Mouse (Mus musculus): ENCODE measurements around the gene Irf8.

The Irf8 gene

DNA sequence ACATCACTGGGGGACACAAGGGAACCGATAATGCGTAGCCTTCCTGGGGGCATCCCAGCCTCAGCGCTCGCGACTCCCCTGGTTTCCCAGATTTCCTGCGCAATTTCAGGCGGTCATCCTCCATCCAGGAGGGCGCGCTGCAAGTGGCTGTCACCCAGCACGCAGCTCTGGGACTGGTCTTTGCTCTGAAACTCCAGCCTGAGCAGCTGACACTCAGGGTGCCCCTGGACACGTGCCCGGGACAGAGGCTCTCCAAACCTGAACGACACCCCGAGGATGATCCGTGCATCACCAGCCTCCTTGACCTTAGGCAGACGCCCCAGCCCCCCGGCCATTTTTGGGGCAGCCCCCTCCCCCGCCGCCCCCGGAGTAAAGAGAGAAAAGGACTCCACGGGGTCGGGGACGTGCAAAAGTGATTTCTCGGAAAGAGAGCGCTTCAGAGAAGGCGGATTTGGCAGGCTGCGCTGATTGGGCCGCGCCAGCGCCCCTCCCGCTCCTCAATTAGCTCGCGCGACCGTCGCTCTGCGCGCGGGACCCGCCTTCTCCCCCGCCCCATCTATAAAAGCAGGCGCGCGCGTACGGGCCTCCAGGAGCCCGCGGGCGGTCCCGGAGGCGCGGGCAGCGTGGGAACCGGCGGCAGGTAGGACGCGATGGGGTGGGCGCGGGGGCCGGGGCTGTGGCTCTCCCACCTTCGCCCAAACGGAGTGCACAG, at the start of gene Irf8:
Gene Irf8, plus strand, starts transcription at position 589 of the 712 bp plus-strand sequence.
- DNase-seq (ENCODE audit: low spot score), result no peak

GRCm38 (mm10) chr8:120686576-120686975, 49.6 kb upstream of the Irf8 start:
- DNase-seq (ENCODE audit: low spot score), result no peak

- no peak for DNase-seq (ENCODE audit: low spot score)
These were observed 48.4 kb upstream of the Irf8 start for GRCm38 (mm10) chr8:120687786-120688185.

DNA sequence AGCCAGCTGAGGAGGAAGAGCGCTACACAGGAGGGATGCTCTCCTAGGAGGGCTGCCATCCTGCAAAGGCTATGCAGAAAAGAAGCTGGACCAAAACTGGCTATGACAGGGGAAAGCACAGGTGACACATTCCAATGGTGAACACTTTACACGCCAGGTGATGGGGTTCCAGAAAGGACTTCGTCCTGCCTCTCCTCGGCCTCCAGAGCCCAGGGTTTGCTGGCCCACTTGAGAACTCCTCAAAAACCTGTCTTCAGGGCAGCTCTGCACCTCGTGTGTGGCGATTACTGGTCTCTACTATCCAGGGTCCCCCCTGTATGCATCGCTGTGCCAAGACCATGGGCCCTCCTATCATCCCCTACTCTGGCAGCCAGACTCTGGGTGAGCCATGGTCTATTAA, 47.6 kb upstream of the Irf8 start:
- no peak for DNase-seq (ENCODE audit: low spot score)

- no peak for DNase-seq (ENCODE audit: low spot score)
These were observed 43.2 kb upstream of the Irf8 start for GRCm38 (mm10) chr8:120692934-120693333.

DNA sequence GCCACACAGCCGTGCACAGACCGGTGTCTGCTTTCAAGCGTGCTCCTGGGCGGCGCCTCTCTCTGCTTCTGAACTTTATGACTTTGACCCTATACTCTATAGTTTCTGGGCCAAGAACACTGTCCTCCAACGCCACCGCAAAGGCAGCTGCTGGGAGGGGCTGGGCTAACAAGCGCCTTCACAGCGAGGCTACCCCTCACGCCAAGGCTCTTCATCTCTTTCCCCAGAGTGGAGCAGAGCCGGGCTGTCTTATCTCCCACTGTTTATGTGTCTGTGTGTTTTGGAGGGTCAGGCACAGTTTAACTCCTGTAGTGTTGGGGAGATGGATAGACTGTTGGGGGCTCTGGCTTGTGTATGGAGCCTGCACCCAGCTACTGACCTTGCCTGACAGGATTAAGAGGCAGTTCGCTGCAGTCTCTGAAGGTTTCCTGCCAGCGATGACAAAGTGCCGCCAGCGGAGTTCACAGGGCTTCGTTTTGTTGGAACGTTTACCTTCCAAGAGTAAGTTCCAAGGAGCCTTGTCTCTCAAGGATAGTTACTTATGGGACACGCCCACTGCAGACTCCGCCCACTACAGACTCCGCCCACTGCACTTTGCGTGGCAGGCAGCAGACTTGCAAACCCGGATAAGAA, 42.2 kb upstream of the Irf8 start:
- peak; percentile 59 for DNase-seq (ENCODE audit: low spot score)

DNA sequence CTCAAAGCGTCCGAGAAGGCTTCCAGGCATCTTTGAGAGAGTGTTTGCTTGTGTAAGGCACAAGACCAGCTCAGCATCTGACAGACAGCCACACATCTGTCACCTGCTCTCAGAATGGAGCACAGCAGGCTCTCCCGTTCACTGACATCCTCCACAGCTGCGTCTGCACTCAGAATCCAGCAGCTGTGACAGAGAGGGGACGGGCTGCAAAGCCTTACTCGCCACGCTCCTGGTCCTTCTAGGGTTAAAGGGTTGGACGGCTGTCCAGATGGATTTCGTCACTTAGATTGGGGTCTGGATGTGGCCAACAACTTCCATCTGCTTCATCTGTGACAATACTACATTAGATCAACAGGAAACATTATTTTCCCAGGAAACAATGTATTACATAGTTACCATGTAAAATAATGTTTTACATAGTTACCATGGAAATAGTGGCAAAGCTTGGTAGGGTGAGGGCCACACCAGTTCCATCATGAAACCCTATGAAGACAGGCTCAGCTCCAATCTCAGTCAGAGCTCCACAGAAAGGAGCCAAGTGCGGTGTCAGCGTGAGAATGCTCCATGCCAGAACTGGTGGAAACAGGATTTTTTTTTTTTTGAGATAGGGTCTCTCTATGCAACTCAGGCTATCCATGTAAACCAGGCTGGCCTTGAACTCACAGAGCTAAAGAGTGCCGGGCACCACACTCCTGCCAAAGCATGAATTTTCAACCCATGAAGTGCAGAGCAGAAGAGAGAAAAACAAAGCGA, 39.6 kb upstream of the Irf8 start:
- DNase-seq (ENCODE audit: low spot score), result no peak

- no peak for DNase-seq (ENCODE audit: low spot score)
These were observed 38.8 kb upstream of the Irf8 start for GRCm38 (mm10) chr8:120697154-120697978.

DNA sequence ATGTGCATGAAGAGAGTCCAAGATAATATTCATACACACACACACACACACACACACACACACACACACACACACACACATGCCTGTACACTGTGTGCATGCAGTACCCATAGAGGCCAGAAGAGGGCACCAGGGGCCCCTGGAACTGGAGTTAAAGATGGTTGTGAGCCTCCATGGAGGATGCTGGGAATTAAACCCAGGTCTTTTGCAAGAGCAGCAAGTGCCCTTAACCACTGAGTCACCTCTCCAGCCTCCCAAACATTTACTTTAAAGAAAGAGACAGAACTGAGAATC, 38.2 kb upstream of the Irf8 start:
- peak; percentile 16 for DNase-seq (ENCODE audit: low spot score)

DNA sequence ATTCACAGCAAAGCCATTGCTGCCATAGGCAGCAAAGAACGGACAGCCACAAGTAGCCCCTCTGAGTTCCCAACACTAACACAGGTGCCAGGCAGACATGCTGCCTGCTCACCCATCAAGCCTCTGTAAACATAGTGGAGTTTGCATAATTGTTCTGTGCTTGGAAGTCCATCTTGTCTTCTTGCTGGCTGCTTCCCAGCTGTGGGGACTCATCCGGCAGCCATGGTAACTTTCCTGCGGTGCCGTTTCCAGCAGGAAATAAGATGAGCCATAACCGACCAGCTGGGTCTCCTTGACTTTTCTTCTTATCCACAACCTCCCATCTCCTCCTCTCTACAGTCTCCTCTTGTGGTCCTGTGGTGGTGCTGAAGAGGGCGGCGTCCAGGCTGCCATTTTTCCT, 37.7 kb upstream of the Irf8 start:
- DNase-seq (ENCODE audit: low spot score), result no peak

DNA sequence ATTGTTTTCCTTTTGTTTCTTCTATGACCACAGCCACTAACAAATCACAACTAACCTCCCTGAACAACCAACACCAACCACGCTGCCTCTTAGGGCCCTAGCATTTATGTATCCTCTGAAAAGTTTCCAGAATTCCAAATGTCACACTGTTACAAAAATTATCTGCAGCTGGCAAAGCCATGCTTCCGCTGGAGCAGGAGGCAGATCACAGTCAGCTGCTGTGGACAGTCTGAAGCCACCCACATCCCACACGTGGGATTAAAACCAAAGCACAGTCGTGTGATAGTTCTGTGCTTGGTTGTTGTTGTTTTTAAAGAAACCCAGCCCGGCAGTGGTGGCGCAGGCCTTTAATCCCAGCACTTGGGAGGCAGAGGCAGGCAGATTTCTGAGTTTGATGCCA, 37.1 kb upstream of the Irf8 start:
- no peak for DNase-seq (ENCODE audit: low spot score)

- no peak for DNase-seq (ENCODE audit: low spot score)
These were observed 36.6 kb upstream of the Irf8 start for GRCm38 (mm10) chr8:120699565-120699964.

GRCm38 (mm10) chr8:120700053-120700452, 36.1 kb upstream of the Irf8 start:
- no peak for DNase-seq (ENCODE audit: low spot score)

- no peak for DNase-seq (ENCODE audit: low spot score)
These were observed 34.2 kb upstream of the Irf8 start for GRCm38 (mm10) chr8:120701758-120702465.

- no peak for DNase-seq (ENCODE audit: low spot score)
These were observed 32.0 kb upstream of the Irf8 start for GRCm38 (mm10) chr8:120704203-120704602.

GRCm38 (mm10) chr8:120705163-120705562, 31.0 kb upstream of the Irf8 start:
- no peak for DNase-seq (ENCODE audit: low spot score)

- no peak for DNase-seq (ENCODE audit: low spot score)
These were observed 30.0 kb upstream of the Irf8 start for GRCm38 (mm10) chr8:120706193-120706592.

DNA sequence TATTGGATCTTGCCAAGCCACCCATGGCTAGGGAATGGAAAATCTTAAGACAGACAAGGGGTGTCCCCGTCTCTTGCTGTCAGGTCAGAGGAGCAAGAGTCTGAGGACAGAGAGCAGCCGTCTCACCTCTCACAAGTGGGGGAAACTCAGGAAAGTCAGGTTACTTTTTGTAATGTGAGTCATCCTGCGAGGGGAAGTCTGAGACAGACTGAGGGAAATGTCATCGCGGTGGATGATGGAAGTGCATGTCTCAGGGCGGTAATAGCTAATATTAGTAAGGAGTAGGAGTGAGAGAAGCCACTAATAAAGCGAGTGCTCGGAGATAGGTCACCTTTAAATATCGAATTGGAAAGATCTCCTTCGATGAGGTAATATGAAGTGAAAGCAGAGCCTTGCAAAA, 27.0 kb upstream of the Irf8 start:
- DNase-seq (ENCODE audit: low spot score), result no peak

- DNase-seq (ENCODE audit: low spot score), result no peak
These were observed 21.0 kb upstream of the Irf8 start for GRCm38 (mm10) chr8:120715200-120715599.

DNA sequence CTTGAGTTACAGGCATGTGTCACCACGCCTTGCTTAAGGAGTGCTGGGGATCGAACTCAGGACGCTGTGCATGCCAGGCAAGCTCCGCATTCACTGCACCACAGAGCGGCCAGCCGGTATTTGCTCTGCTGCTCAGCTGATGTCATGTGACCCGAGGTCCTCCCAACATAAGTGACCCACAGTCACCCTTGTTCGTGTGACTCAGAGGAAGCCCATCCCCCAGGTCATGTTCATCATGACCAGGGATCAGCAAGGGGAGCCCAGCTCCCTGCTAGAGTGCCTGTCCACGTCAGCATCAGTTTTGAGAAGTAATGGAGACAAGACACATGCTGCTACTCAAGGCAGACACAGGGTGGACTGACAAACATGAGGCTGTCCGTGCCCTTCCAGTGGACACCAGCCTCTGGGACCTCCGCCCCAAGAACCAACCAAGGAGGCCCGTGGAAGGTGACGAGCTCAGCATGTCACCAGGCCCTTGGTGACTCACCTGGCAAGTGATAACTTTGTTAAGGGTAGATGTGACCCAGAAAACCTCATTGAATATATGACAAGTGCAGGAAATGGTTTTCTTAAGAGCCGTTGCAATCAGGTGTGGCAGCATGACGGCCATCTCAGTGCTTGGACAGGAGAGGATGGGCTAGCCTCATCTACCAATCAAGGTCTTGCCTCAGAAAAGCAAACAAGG, 20.0 kb upstream of the Irf8 start:
- no peak for DNase-seq (ENCODE audit: low spot score)

- DNase-seq (ENCODE audit: low spot score), result no peak
These were observed 16.4 kb upstream of the Irf8 start for GRCm38 (mm10) chr8:120719586-120720236.
